Mouse (Mus musculus): ENCODE data around the gene Acap2.

- TF ChIP-seq CTCF (IDR thresholded peaks at IDR 0.05; ENCODE audit: low read depth) (no peak), EP300 (IDR thresholded peaks at IDR 0.05; ENCODE audit: low read depth) (no peak)
Measured at GRCm38 (mm10) chr16:31187192-31187591, 13.9 kb downstream of the Acap2 start.

All from heart, postnatal 0 days (tissue).